ENCODE assay signal across 15 mouse cellular contexts in the genomic region with DNA sequence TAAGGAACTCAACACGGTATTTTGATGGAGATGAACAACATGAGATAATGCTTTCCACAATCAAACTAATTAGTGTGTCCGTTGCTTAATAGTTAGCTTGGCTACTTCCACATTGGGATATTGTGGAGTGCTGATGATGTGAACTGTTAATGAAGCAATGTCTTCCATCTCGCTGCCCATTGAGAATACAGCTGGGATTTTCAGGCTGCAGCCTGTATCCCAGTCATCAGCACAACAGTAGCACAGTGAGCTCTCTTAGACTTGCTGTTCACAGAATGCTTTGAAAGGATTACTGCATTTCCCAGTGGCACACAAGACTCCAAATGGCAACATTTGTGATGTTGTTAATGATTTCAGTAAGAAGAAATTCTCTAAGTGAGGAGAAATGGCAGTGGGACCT.
"Had no signal": no experiment of that assay in that cellular context is flagged by ENCODE, and none has a peak within 500 bp of the region (broad histone marks: within the 10 kb centered on the region; RNA-seq: fewer than 3 reads in every experiment).

No protein-coding gene starts in this region.

- H3K4me1 ChIP-seq: limb, embryonic 15.5 days; liver, embryonic 12.5 days; megakaryocyte, embryonic 14.5 days; midbrain, embryonic 13.5 days; neural tube, embryonic 12.5 days; stomach, embryonic 15.5 days had no signal

- ATAC-seq: liver, embryonic 12.5 days; midbrain, embryonic 13.5 days had no signal

- H3K27me3 ChIP-seq: limb, embryonic 15.5 days; liver, embryonic 12.5 days; megakaryocyte, embryonic 14.5 days; midbrain, embryonic 13.5 days; neural tube, embryonic 12.5 days; stomach, embryonic 15.5 days had no signal

- H3K4me3 ChIP-seq: limb, embryonic 15.5 days; liver, embryonic 12.5 days; megakaryocyte, embryonic 14.5 days; midbrain, embryonic 13.5 days; neural tube, embryonic 12.5 days; stomach, embryonic 15.5 days had no signal

- H3K9me3 ChIP-seq: limb, embryonic 15.5 days; liver, embryonic 12.5 days; midbrain, embryonic 13.5 days; neural tube, embryonic 12.5 days; stomach, embryonic 15.5 days had no signal

- H3K27ac ChIP-seq: limb, embryonic 15.5 days; liver, embryonic 12.5 days; midbrain, embryonic 13.5 days; neural tube, embryonic 12.5 days; stomach, embryonic 15.5 days had no signal

- H3K36me3 ChIP-seq: limb, embryonic 15.5 days; liver, embryonic 12.5 days; midbrain, embryonic 13.5 days; neural tube, embryonic 12.5 days; stomach, embryonic 15.5 days had no signal

- H3K4me2 ChIP-seq: limb, embryonic 15.5 days; liver, embryonic 12.5 days; lung, embryonic 14.5 days; midbrain, embryonic 13.5 days; neural tube, embryonic 12.5 days; stomach, embryonic 15.5 days had no signal

- DNase-seq: kidney, adult 8-10 months; kidney, postnatal 25 days; layer of hippocampus, postnatal 36 days; lung, embryonic 14.5 days; lung, postnatal 10 days; lung, postnatal 4 days; right cerebral cortex, postnatal 14 days; thymus, adult 2 months; thymus, postnatal 4 days had no signal

- H3K9ac ChIP-seq: limb, embryonic 15.5 days; liver, embryonic 12.5 days; lung, embryonic 14.5 days; midbrain, embryonic 13.5 days; neural tube, embryonic 12.5 days; stomach, embryonic 15.5 days had no signal
